Mouse (Mus musculus): ENCODE results near the gene Ptpn12. TPM values are rescaled to one million over a fixed set of nuclear protein-coding genes. Genes with fewer than 3 reads are reported as not detected.
A peak's percentile ranks its signal among the peaks of the same experiment; 100 is the strongest.

Gene Ptpn12
- total and polyA plus RNA-seq, 3 experiments = 3.2 to 16.5 (median 12.7) TPM

DNA sequence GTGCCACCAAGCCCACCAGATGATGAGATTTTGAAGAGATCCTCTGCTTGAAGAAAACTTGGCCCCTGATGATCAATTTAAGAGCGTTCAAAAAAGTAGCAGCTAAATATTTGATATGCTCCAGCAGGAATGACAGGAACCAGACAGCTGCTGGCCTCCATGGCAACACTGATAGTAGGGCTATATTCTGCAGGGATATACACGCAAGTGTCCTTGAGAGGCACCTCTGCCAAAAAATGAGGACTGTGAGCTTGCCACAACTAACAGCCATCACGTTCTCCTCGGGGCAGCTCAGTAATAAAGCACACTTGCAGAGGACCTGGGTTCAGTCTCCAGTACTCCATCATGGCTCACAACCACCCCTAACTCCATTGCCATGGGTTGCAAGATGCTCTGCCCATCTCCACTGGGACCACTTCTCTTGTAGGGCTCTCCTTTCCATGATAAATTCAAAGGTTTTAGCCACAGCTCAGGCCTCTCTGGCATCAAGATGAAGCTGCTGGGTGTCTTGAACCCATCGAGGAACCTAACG lies 115.6 kb downstream of the Ptpn12 start:
- TF ChIP-seq SMC3 (IDR thresholded peaks at IDR 0.05; ENCODE audit: low read depth, low read length) = no peak
- TF ChIP-seq E2F4 (IDR thresholded peaks at IDR 0.05; ENCODE audit: insufficient replicate concordance, low read depth, low read length) = no peak
- TF ChIP-seq JUN (IDR thresholded peaks at IDR 0.05; ENCODE audit: insufficient read depth, low read depth, low read length) = no peak
- dilution Hi-C loops (cut with MboI; ENCODE audit: extremely low pct_ligation_motif_present, extremely low pct_unique_long_range_greater_than_20kb, low sequenced_read_pairs) = no loop called here
- in situ Hi-C loops (cut with MboI; ENCODE audit: low pct_ligation_motif_present, low pct_unique_long_range_greater_than_20kb, low sequenced_read_pairs) = no loop called here
- Histone ChIP-seq H3K4me2 (ENCODE audit: insufficient read depth, low read depth, poor library complexity, severe bottlenecking) (no peak overlapping the region), H3K27me3 (replicated peaks) (no peaks in the 10 kb centered on the region), H3K9ac (ENCODE audit: insufficient read depth, low read depth) (no peak overlapping the region), H3K9me3 (replicated peaks; ENCODE audit: low read length) (no peaks in the 10 kb centered on the region), H3K27ac (ENCODE audit: insufficient read depth, low read depth) (no peak overlapping the region), H3K36me3 (replicated peaks in 1 of 2; ENCODE audit: control insufficient read depth in 1 of 2, insufficient read depth in 1 of 2, low read length in 1 of 2) (peaks cover 0 to 26% of the 10 kb centered on the region in 2 experiments), H3K4me3 (replicated peaks in 1 of 3; ENCODE audit: low read depth in 2 of 3, low read length in 2 of 3, poor library complexity in 1 of 3) (no peak overlapping the region), H3K79me2 (replicated peaks; ENCODE audit: control insufficient read depth, extremely low read depth, insufficient read depth, poor library complexity, severe bottlenecking) (peaks cover 89% of the 10 kb centered on the region), H3K4me1 (ENCODE audit: control insufficient read depth in 1 of 2, insufficient read depth in 2 of 2) (peaks cover 32 to 76% of the 10 kb centered on the region in 2 experiments)
- no peak for DNase-seq (ENCODE audit: extremely low read depth)

DNA sequence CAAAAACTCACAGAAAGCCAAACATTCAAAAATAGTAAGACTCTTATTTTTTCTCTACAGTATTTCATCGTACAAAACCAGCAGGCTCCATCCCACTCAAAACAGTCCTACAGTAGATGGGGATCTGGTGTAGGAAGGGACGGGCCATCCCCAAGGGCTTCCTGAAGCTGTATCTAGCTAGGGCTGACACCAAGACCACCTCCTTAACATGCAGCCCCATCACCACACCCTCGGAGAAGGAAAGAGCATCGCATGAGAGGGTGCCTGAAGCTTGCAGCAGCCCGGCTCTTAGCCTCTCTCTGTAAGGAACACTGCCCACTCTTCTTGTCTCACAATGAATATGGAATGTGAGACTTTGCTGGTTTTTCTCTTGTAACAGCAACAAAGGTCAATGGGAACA lies 117.2 kb downstream of the Ptpn12 start:
- in situ Hi-C loops (cut with MboI; ENCODE audit: low pct_ligation_motif_present, low pct_unique_long_range_greater_than_20kb, low sequenced_read_pairs) = no loop called here
- dilution Hi-C loops (cut with MboI; ENCODE audit: extremely low pct_ligation_motif_present, extremely low pct_unique_long_range_greater_than_20kb, low sequenced_read_pairs) = no loop called here
- peak overlapping the region; percentile 76 for H3K27ac ChIP-seq (ENCODE audit: insufficient read depth, low read depth)

More for the DNA sequence above, 117.2 kb downstream of the Ptpn12 start:
- Histone ChIP-seq H3K4me1 (ENCODE audit: control insufficient read depth in 1 of 2, insufficient read depth in 2 of 2) (peaks cover 31 to 86% of the 10 kb centered on the region in 2 experiments), H3K9ac (ENCODE audit: insufficient read depth, low read depth) (peak overlapping the region; percentile 47), H3K79me2 (replicated peaks; ENCODE audit: control insufficient read depth, extremely low read depth, insufficient read depth, poor library complexity, severe bottlenecking) (peaks cover 90% of the 10 kb centered on the region), H3K27me3 (replicated peaks) (no peaks in the 10 kb centered on the region), H3K4me3 (replicated peaks in 1 of 3; ENCODE audit: low read depth in 2 of 3, low read length in 2 of 3, poor library complexity in 1 of 3) (peak overlapping the region; percentile 15 to 41 (median 28)), H3K4me2 (ENCODE audit: insufficient read depth, low read depth, poor library complexity, severe bottlenecking) (peak overlapping the region; percentile 90), H3K36me3 (replicated peaks in 1 of 2; ENCODE audit: control insufficient read depth in 1 of 2, insufficient read depth in 1 of 2, low read length in 1 of 2) (peaks cover 0 to 26% of the 10 kb centered on the region in 2 experiments), H3K9me3 (replicated peaks; ENCODE audit: low read length) (no peaks in the 10 kb centered on the region)
- DNase-seq (ENCODE audit: extremely low read depth) = peak; percentile 66
- no peak for TF ChIP-seq HCFC1 (IDR thresholded peaks at IDR 0.05; ENCODE audit: low read depth, low read length)
- no peak for TF ChIP-seq PAX5 (IDR thresholded peaks at IDR 0.05; ENCODE audit: low read length)
- TF ChIP-seq RCOR1 (conservative IDR thresholded peaks at IDR 0.05; ENCODE audit: low read depth, low read length) = no peak
- TF ChIP-seq CHD2 (IDR thresholded peaks at IDR 0.05; ENCODE audit: low read length) = no peak
- no peak for TF ChIP-seq ZKSCAN1 (IDR thresholded peaks at IDR 0.05; ENCODE audit: borderline replicate concordance, low read depth, low read length)
- TF ChIP-seq USF1 (IDR thresholded peaks at IDR 0.05; ENCODE audit: low read depth, low read length) = no peak
- TF ChIP-seq ZC3H11A (IDR thresholded peaks at IDR 0.05; ENCODE audit: low read depth, low read length) = no peak
- TF ChIP-seq ZNF384 (IDR thresholded peaks at IDR 0.05; ENCODE audit: low read depth, low read length) = peak; percentile 85
- TF ChIP-seq JUN (IDR thresholded peaks at IDR 0.05; ENCODE audit: insufficient read depth, low read depth, low read length) = no peak
- peak; percentile 11; the same call in 1 of the 2 replicates for TF ChIP-seq IRF4 (IDR thresholded peaks at IDR 0.05; ENCODE audit: low read depth, low read length)
- TF ChIP-seq UBTF (IDR thresholded peaks at IDR 0.05; ENCODE audit: low read depth, low read length) = 0 out of 2 replicates have a peak, but pooled peaks have one; percentile 43
- TF ChIP-seq TCF12 (IDR thresholded peaks at IDR 0.05; ENCODE audit: low read depth, low read length) = no peak

Other genes starting within 250 kb of the Ptpn12 start
- 16.4 and 18.5 TPM in 2 replicates for gene Phtf2, start 173.8 kb downstream of the Ptpn12 start, total RNA-seq (2012; rRNA removed)
- gene Phtf2, start 173.8 kb downstream of the Ptpn12 start, total RNA-seq (2014; rRNA removed) = 30.4 and 32.7 TPM in 2 replicates
- 28.1 and 30.6 TPM in 2 replicates for gene Phtf2, start 173.8 kb downstream of the Ptpn12 start, polyA plus RNA-seq (2012; ENCODE audit: insufficient read length, low read depth)
- 12.7 and 12.9 TPM in 2 replicates for gene Tmem60, start 173.7 kb downstream of the Ptpn12 start, total RNA-seq (2012; rRNA removed)
- 35.4 and 39.3 TPM in 2 replicates for gene Tmem60, start 173.7 kb downstream of the Ptpn12 start, total RNA-seq (2014; rRNA removed)
- gene Tmem60, start 173.7 kb downstream of the Ptpn12 start, polyA plus RNA-seq (2012; ENCODE audit: insufficient read length, low read depth) = 17.2 and 19.2 TPM in 2 replicates
- gene Rsbn1l, start 99.5 kb downstream of the Ptpn12 start, total RNA-seq (2012; rRNA removed) = 8.1 and 8.3 TPM in 2 replicates
- gene Rsbn1l, start 99.5 kb downstream of the Ptpn12 start, total RNA-seq (2014; rRNA removed) = 17.0 TPM in 2 replicates
- gene Rsbn1l, start 99.5 kb downstream of the Ptpn12 start, polyA plus RNA-seq (2012; ENCODE audit: insufficient read length, low read depth) = 20.2 and 22.3 TPM in 2 replicates
- gene Gsap, start 130.3 kb upstream of the Ptpn12 start, total RNA-seq (2012; rRNA removed) = 1.2 and 1.7 TPM in 2 replicates
- 3.5 and 3.8 TPM in 2 replicates for gene Gsap, start 130.3 kb upstream of the Ptpn12 start, total RNA-seq (2014; rRNA removed)
- 2.2 and 3.2 TPM in 2 replicates for gene Gsap, start 130.3 kb upstream of the Ptpn12 start, polyA plus RNA-seq (2012; ENCODE audit: insufficient read length, low read depth)